Mouse (Mus musculus) layer of hippocampus, adult 2 months (tissue): ENCODE measurements around the gene Cd320. TPM values are rescaled to one million over a fixed set of nuclear protein-coding genes. Genes with fewer than 3 reads are reported as not detected.
"Not testable (repeated sequence)": the region's sequence is repeated elsewhere in the genome, so short reads cannot be mapped to it uniquely, and the experiment has no call there.

ENCODE experiments used
- DNase-seq, 2 experiments: peaks; one replicate each; pipeline ENCODE4 v3.0.0; 2022; ENCODE audit warnings: low spot score in 2 of 2
- H3K27ac ChIP-seq: fragments of 200-600 bp; 2 replicates; pipeline ENCODE4 v1.8.1; 2022
- H3K4me3 ChIP-seq: fragments of 200-600 bp; 2 replicates; pipeline ENCODE4 v1.8.1; 2022; ENCODE audit warnings: mild to moderate bottlenecking
- CTCF ChIP-seq: fragments of 200-600 bp; conservative IDR thresholded peaks from 2 replicates; pipeline ENCODE4 v1.8.1; 2022; ENCODE audit warnings: antibody characterized with exemption, mild to moderate bottlenecking, moderate library complexity
- total RNA-seq, 2 experiments: library from RNA; stranded (reverse); gene quantifications; 2 replicates each; pipeline ENCODE4 v1.2.3; 2021

Cd320 gene
- total RNA-seq, 2 experiments from 2014 or later: 22.6 to 25.0 TPM

- Histone ChIP-seq H3K4me3 (no peak overlapping the region), H3K27ac (no peak overlapping the region)
- no peak for DNase-seq
- TF ChIP-seq CTCF: no peak
These were observed 5.2 kb downstream of the Cd320 start for GRCm38 (mm10) chr17:33848139-33848538.

- TF ChIP-seq CTCF: no peak
- no peak for DNase-seq
- no peak overlapping the region for H3K4me3 ChIP-seq
- no peak overlapping the region for H3K27ac ChIP-seq
These were observed 8.4 kb downstream of the Cd320 start for GRCm38 (mm10) chr17:33851331-33851730.

- DNase-seq: no peak
- no peak for TF ChIP-seq CTCF
- no peak overlapping the region for H3K27ac ChIP-seq
- no peak overlapping the region for H3K4me3 ChIP-seq
These were observed 14.9 kb downstream of the Cd320 start for GRCm38 (mm10) chr17:33857816-33858215.

- peak; percentile 69 to 85 for DNase-seq
- no peak overlapping the region for H3K27ac ChIP-seq
- H3K4me3 ChIP-seq: no peak overlapping the region
- peak; percentile 83 for TF ChIP-seq CTCF
These were observed 22.6 kb downstream of the Cd320 start for GRCm38 (mm10) chr17:33865330-33866030.

GRCm38 (mm10) chr17:33873537-33873936 lies 30.6 kb downstream of the Cd320 start, which contains the start of gene Gm7029:
Gene Gm7029 (plus strand): TSS chr17:33873837.
- not testable (repeated sequence) for H3K27ac ChIP-seq, DNase-seq, H3K4me3 ChIP-seq

- H3K27ac ChIP-seq: no peak overlapping the region
- H3K4me3 ChIP-seq: no peak overlapping the region
- DNase-seq: no peak
- TF ChIP-seq CTCF: no peak
These were observed 31.5 kb downstream of the Cd320 start for GRCm38 (mm10) chr17:33874411-33874810.

- TF ChIP-seq CTCF: peak; percentile 55
- not testable (repeated sequence) for H3K27ac ChIP-seq, DNase-seq, H3K4me3 ChIP-seq
These were observed 32.9 kb downstream of the Cd320 start for GRCm38 (mm10) chr17:33875797-33876196.

GRCm38 (mm10) chr17:33884320-33884719 lies 41.4 kb downstream of the Cd320 start:
- not testable (repeated sequence) for H3K27ac ChIP-seq, DNase-seq, H3K4me3 ChIP-seq

GRCm38 (mm10) chr17:33887802-33888201 lies 44.9 kb downstream of the Cd320 start:
- H3K4me3 ChIP-seq, H3K27ac ChIP-seq, DNase-seq: not testable (repeated sequence)

GRCm38 (mm10) chr17:33888230-33888629 lies 45.3 kb downstream of the Cd320 start:
- DNase-seq, H3K4me3 ChIP-seq, H3K27ac ChIP-seq: not testable (repeated sequence)

- DNase-seq, H3K27ac ChIP-seq: not testable (repeated sequence)
- peak overlapping the region; percentile 69 for H3K4me3 ChIP-seq
These were observed 47.1 kb downstream of the Cd320 start for GRCm38 (mm10) chr17:33889941-33890532.

GRCm38 (mm10) chr17:33890533-33891059 lies 47.7 kb downstream of the Cd320 start, which contains the start of gene Kifc1:
Gene Kifc1 (minus strand): TSS chr17:33890661.
- Histone ChIP-seq H3K27ac (no peak within 1 kb of the TSS), H3K4me3 (peak within 1 kb of the TSS; percentile 69)
- peak; percentile 92 for TF ChIP-seq CTCF
- peak; percentile 100 for DNase-seq

GRCm38 (mm10) chr17:33891357-33891756 lies 48.5 kb downstream of the Cd320 start:
- no peak for TF ChIP-seq CTCF
- no peak overlapping the region for H3K4me3 ChIP-seq
- H3K27ac ChIP-seq: no peak overlapping the region
- no peak for DNase-seq

GRCm38 (mm10) chr17:33891892-33892291 lies 49.0 kb downstream of the Cd320 start:
- not testable (repeated sequence) for H3K4me3 ChIP-seq, DNase-seq
- TF ChIP-seq CTCF: peak; percentile 58

More at GRCm38 (mm10) chr17:33891892-33892291, 49.0 kb downstream of the Cd320 start:
- not testable (repeated sequence) for H3K27ac ChIP-seq
